Mouse (Mus musculus): ENCODE measurements around the gene Plgrkt. TPM values are rescaled to one million over a fixed set of nuclear protein-coding genes. Genes with fewer than 3 reads are reported as not detected.
"Not testable (repeated sequence)": the region's sequence is repeated elsewhere in the genome, so short reads cannot be mapped to it uniquely, and the experiment has no call there.

The Plgrkt gene
- total RNA-seq (2021) = 10 to 100 TPM; 22.9 to 28.1 TPM
- polyA plus RNA-seq (2012; rRNA removed) = 29.9 and 36.4 TPM in 2 replicates
- long read RNA-seq, transcript Plgrkt-208 (6 exons, 1,020 nt) = major isoform, 6 of 16 reads
- long read RNA-seq, partial matches to known transcripts = 1 of 16 reads
- long read RNA-seq, other reads (novel, unspliced or antisense) = 6 of 16 reads

- H3K27ac ChIP-seq = peak within 1 kb of the TSS; percentile 87
- TF ChIP-seq POLR2A (IDR thresholded peaks at IDR 0.05; ENCODE audit: insufficient read depth, low read depth, low read length) (peak; percentile 76), CTCF (IDR thresholded peaks at IDR 0.05) (no peak), EP300 (IDR thresholded peaks at IDR 0.05; ENCODE audit: insufficient read depth, low read depth, low read length) (peak; percentile 30; the same call in 1 of the 2 replicates)
Measured at GRCm38 (mm10) chr19:29366969-29367622, at the start of gene Plgrkt, which contains the start of gene Cd274. TSS of gene Plgrkt (minus strand) at chr19:29367390. TSS of gene Cd274 (plus strand) at chr19:29367455.

DNA sequence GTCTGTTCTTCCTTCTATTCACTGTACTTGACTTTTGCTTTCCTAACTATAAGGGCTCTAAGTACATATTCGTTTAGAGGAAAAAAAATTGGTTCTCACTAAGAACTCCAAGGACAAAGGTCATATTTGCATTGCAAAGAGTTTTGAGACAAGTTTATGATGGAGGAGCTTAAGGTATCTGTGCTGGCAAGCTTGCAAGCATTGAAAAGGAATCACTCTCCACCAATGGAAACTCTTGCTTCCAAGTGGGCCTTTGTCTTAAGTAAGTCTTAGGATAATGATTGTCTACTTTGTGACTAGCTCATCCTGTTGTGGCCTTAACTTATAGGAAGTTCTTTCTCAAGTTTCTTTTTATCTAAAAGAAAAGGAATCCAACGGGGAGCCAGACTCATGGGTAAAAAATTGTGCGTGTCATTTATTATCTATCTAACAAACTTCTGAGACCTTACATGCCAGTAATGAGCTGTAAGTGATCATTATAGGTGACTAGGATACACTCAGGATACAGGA lies 49.3 kb upstream of the Plgrkt start:
- Histone ChIP-seq H3K27ac (no peak overlapping the region), H3K4me3 (no peak overlapping the region), H3K4me1 (ENCODE audit: control insufficient read depth, insufficient read depth, low read length) (peaks cover 10% of the 10 kb centered on the region), H3K36me3 (ENCODE audit: control insufficient read depth, insufficient read depth, low read length) (no peaks in the 10 kb centered on the region), H3K9ac (ENCODE audit: low read depth, low read length) (no peak overlapping the region), H3K79me2 (replicated peaks; ENCODE audit: control insufficient read depth, insufficient read depth, low read length) (no peaks in the 10 kb centered on the region), H3K27me3 (ENCODE audit: control insufficient read depth, insufficient read depth, low read length) (no peaks in the 10 kb centered on the region)
- intact Hi-C loops (cut with DNase I) = loop anchor here (5.0 kb wide), 2 partner anchors 44 to 86 kb away; no protein-coding TSS in a partner anchor
- 65% methylated on average over 3 of the region's 3 CpGs for WGBS
- TF ChIP-seq CTCF (IDR thresholded peaks at IDR 0.05) (no peak), EP300 (IDR thresholded peaks at IDR 0.05; ENCODE audit: insufficient read depth, low read depth, low read length) (no peak), POLR2A (IDR thresholded peaks at IDR 0.05; ENCODE audit: insufficient read depth, low read depth, low read length) (no peak)
- DNase-seq = no peak

More at GRCm38 (mm10) chr19:29366969-29367622, at the start of gene Plgrkt, which contains the start of gene Cd274:
- Histone ChIP-seq H3K4me3 (peak within 1 kb of the TSS; percentile 74), H3K27me3 (ENCODE audit: control insufficient read depth, insufficient read depth, low read length) (no peaks in the 10 kb centered on the region), H3K79me2 (replicated peaks; ENCODE audit: control insufficient read depth, insufficient read depth, low read length) (no peaks in the 10 kb centered on the region), H3K9ac (ENCODE audit: low read depth, low read length) (peak within 1 kb of the TSS; percentile 71), H3K36me3 (ENCODE audit: control insufficient read depth, insufficient read depth, low read length) (no peaks in the 10 kb centered on the region), H3K4me1 (ENCODE audit: control insufficient read depth, insufficient read depth, low read length) (no peaks in the 10 kb centered on the region; the same call in none of the 2 replicates)
- intact Hi-C loops (cut with DNase I) = loop anchor here (5.0 kb wide), 1 partner anchor 195 kb away; no protein-coding TSS in a partner anchor
- under 1% methylated on average over 26 of the region's 26 CpGs for WGBS
- DNase-seq = peak; percentile 84 to 90

DNA sequence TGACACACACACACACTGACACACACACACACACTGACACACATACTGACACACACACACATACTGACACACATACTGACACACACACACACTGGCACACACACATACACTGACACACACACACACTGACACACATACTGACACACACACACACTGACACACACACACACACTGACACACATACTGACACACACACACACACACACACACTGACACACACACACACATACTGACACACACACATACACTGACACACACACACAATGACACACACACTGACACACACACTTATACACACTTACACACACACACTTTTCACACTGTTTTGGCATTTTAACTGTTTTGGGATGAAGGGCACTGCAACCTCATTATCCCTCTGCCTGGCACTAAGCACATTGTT lies 47.7 kb upstream of the Plgrkt start:
- not testable (repeated sequence) for H3K27me3 ChIP-seq (ENCODE audit: control insufficient read depth, insufficient read depth, low read length); H3K79me2 ChIP-seq (replicated peaks; ENCODE audit: control insufficient read depth, insufficient read depth, low read length); H3K36me3 ChIP-seq (ENCODE audit: control insufficient read depth, insufficient read depth, low read length); DNase-seq; H3K27ac ChIP-seq; H3K4me3 ChIP-seq; H3K4me1 ChIP-seq (ENCODE audit: control insufficient read depth, insufficient read depth, low read length); H3K9ac ChIP-seq (ENCODE audit: low read depth, low read length)
- intact Hi-C loops (cut with DNase I) = loop anchor here (5.0 kb wide), 2 partner anchors 43 to 87 kb away; no protein-coding TSS in a partner anchor

GRCm38 (mm10) chr19:29414513-29414912 lies 47.3 kb upstream of the Plgrkt start:
- intact Hi-C loops (cut with DNase I) = no loop called here
- Histone ChIP-seq H3K4me1 (ENCODE audit: control insufficient read depth, insufficient read depth, low read length) (peaks cover 7% of the 10 kb centered on the region), H3K27me3 (ENCODE audit: control insufficient read depth, insufficient read depth, low read length) (no peaks in the 10 kb centered on the region), H3K36me3 (ENCODE audit: control insufficient read depth, insufficient read depth, low read length) (no peaks in the 10 kb centered on the region), H3K9ac (ENCODE audit: low read depth, low read length) (no peak overlapping the region), H3K79me2 (replicated peaks; ENCODE audit: control insufficient read depth, insufficient read depth, low read length) (no peaks in the 10 kb centered on the region), H3K27ac (no peak overlapping the region), H3K4me3 (no peak overlapping the region)
- no peak for DNase-seq
- 84% methylated on average over 3 of the region's 3 CpGs for WGBS
- TF ChIP-seq POLR2A (IDR thresholded peaks at IDR 0.05; ENCODE audit: insufficient read depth, low read depth, low read length) (no peak), EP300 (IDR thresholded peaks at IDR 0.05; ENCODE audit: insufficient read depth, low read depth, low read length) (no peak), CTCF (IDR thresholded peaks at IDR 0.05) (no peak)

DNA sequence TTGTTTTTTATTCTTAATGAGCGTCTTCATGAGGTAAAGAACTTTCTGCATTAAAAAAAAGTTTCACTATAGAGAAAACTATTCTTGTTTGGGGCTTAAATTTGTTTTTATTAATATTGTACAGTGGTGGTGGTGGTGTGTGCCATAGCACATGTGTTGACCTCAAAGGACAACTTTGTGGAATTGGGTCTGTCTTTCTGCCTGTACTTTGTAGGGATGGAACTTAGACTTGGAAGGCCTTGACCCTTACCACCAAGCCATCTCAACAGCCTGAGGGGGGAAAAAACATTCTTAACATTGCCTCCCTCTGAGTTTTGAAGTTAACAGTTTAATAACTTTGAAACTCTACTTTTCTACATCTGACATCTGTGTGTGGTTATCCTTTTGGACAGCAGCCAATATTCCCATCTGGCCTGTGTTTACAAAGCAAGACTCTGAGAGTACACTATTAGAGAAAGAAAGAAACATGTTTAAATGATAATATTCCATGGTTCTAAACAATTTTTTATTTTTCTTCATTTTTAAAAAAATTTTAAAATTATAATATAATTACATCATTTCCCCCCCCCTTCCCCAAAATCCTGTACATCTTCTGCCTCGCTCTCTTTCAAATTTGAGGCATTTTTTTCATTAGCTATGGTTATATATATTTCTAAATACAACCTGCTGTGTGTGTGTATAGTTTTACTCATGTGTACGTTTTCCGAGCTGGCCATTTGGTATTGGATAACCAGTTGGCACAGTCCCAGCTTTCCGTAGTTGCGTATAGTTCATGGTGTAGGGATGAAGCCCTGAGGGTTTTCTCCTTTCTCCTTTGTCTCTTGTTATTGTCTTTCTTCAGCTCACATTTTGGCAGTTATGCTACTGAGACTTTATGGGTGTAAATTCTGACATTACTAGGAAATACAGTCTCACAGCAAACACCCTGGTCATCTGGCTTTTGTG lies 45.6 kb upstream of the Plgrkt start:
- no peaks in the 10 kb centered on the region for H3K36me3 ChIP-seq (ENCODE audit: control insufficient read depth, insufficient read depth, low read length)
- no peak for DNase-seq
- WGBS = 76% methylated on average over 6 of the region's 6 CpGs
- H3K27me3 ChIP-seq (ENCODE audit: control insufficient read depth, insufficient read depth, low read length) = no peaks in the 10 kb centered on the region
- TF ChIP-seq EP300 (IDR thresholded peaks at IDR 0.05; ENCODE audit: insufficient read depth, low read depth, low read length) (no peak), POLR2A (IDR thresholded peaks at IDR 0.05; ENCODE audit: insufficient read depth, low read depth, low read length) (no peak), CTCF (IDR thresholded peaks at IDR 0.05) (no peak)
- intact Hi-C loops (cut with DNase I) = no loop called here
- no peak overlapping the region for H3K4me3 ChIP-seq
- peaks cover 3% of the 10 kb centered on the region for H3K4me1 ChIP-seq (ENCODE audit: control insufficient read depth, insufficient read depth, low read length)
- no peaks in the 10 kb centered on the region for H3K79me2 ChIP-seq (replicated peaks; ENCODE audit: control insufficient read depth, insufficient read depth, low read length)
- no peak overlapping the region for H3K9ac ChIP-seq (ENCODE audit: low read depth, low read length)
- no peak overlapping the region for H3K27ac ChIP-seq
